Mouse (Mus musculus) G1E (cell line): ENCODE data around the gene Lrriq1.

Experiments
- CTCF ChIP-seq: IDR thresholded peaks from 2 replicates; pipeline ENCODE4 v1.5.1; 2012; ENCODE audit warnings: low read depth, low read length, inconsistent platforms, mixed read lengths
- GATA1 ChIP-seq: IDR thresholded peaks from 2 replicates; pipeline ENCODE4 v1.6.1; 2012; ENCODE audit warnings: borderline replicate concordance, low read length, inconsistent platforms, mixed read lengths
- POLR2AphosphoS5 ChIP-seq: IDR thresholded peaks from 2 replicates; pipeline ENCODE4 v1.6.1; 2012; ENCODE audit warnings: low read depth, low read length, inconsistent platforms; ENCODE audit not compliant: insufficient replicate concordance
- TAL1 ChIP-seq: conservative IDR thresholded peaks from 2 replicates; pipeline ENCODE4 v1.6.1; 2012; ENCODE audit warnings: low read depth, low read length, inconsistent platforms, mixed read lengths

DNA sequence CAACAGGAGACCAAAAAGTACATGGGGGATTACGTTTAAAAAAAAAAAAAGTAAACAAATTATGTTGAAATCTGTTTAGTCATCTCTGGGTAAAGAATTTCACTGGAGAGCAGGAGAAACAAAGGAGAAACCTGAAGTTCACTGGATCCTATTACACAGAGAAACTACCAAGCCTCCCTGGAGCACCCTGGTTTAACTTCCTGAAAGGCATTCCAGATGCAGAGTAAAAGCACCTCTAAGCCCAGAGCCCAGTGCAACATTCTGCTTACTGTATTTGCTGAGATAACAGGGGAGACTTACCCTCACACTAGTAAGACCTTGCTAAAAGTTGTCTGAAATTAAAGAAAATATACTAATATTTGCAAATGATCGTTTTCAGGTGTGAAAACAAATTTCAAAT, 191.1 kb downstream of the Lrriq1 start:
- no peak for TF ChIP-seq CTCF
- no peak for TF ChIP-seq GATA1
- no peak for TF ChIP-seq TAL1
- TF ChIP-seq POLR2AphosphoS5 = no peak
